Mouse (Mus musculus) layer of hippocampus, adult 8-10 months (tissue): Measurements from ENCODE around the gene Syde1. TPM values are rescaled to one million over a fixed set of nuclear protein-coding genes. Genes with fewer than 3 reads are reported as not detected.

ENCODE experiments used
- DNase-seq, 2 experiments: peaks; one replicate each; pipeline ENCODE4 v3.0.0; 2022; ENCODE audit warnings: low spot score in 2 of 2
- total RNA-seq, 4 experiments: library from RNA; stranded (reverse); gene quantifications; 2 replicates each; pipeline ENCODE4 v1.2.4; 2022

Syde1 gene
- total RNA-seq, 4 experiments from 2014 or later, result 6.7 to 9.4 (median 8.4) TPM

GRCm38 (mm10) chr10:78576435-78577184, 15.2 kb downstream of the Syde1 start:
- DNase-seq, result no peak

- DNase-seq, result peak; percentile 34 to 57
Measured at GRCm38 (mm10) chr10:78575690-78576089, 16.1 kb downstream of the Syde1 start.

GRCm38 (mm10) chr10:78575105-78575632, 16.6 kb downstream of the Syde1 start:
- no peak for DNase-seq

GRCm38 (mm10) chr10:78574250-78575104, 17.3 kb downstream of the Syde1 start, which contains the start of gene Ilvbl:
Ilvbl (plus strand) TSS chr10:78574346.
- DNase-seq, result peak; percentile 90 to 94

DNA sequence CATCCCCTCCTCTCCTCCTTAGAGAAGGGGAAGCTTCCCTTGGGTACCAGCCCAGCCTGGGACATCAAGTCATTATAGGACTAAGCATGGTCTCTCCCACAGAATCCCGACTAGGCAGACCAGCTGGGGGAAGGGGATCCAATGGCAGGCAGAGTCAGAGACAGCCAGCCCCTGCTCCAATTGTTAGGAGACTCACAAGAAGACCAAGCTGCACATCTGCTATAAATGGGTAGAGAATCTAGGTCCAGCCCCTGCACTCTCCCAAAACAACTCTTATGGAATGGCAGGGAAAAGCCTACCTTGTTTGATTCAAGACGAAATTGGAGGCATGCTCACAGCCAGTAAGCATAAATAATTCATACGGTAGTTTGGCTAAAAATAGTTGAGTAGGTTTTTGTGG, 18.5 kb downstream of the Syde1 start:
- no peak for DNase-seq

DNA sequence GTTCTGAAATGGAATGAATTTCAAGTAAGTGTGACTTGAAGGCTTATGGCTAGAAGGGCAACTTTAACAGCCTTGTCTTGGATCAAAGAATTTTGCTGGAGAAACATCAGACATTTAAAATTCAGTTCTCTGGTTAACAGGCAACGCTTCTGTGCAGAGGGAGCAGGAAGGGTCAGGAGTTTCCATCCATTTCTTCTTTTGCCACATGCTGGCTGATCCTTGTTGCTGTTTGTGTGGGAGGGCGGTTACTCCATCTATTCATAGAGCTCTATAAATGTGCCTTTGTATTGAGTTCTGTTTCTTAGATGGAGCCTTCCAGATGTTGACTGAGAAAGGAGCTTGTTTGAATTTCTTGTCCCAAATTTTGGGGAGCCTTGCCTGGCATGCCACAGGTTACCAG, 20.9 kb downstream of the Syde1 start:
- DNase-seq, result no peak

- no peak for DNase-seq
Measured at GRCm38 (mm10) chr10:78570416-78570815, 21.3 kb downstream of the Syde1 start.

DNA sequence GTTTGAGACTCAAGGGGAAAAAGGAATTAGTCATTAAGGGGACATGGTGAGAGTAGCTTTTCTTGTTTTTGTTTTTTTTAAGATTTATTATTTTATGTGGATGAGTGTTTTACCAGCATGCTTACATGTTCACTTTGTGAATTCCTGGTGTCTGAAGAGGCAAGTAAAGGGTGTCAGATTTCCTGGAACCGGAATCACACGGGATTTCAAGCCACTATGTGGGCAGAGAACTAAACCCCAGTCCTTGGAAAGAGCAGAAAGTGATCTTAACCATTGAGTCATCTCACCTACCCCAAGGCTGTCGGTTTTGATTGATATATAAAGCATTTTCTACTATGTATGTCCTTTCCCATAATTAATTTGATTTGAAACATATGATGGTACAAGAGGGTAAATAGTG, 22.1 kb downstream of the Syde1 start:
- DNase-seq, result no peak

DNA sequence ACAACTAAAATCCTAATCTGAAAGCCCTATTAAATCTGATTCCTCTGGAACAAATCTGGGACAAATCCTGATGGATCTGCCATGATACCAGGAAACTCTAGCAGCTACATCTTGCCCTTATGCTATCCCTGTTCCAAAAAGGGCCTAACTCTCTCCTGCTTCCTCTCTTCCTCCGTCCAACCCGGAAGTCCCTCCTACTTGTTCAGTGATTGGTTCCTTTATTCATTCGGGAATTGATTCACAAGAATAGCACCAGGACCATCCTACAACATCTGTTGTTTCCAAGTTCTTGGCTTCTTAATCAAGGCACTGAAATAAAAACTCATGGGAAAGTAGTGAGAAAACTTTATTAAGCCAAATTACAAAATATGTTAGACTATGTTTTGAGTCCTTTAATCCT, 22.6 kb downstream of the Syde1 start:
- no peak for DNase-seq

GRCm38 (mm10) chr10:78565070-78565469, 26.7 kb downstream of the Syde1 start:
- DNase-seq, result no peak

GRCm38 (mm10) chr10:78540943-78541342, 50.8 kb downstream of the Syde1 start:
- peak in 1 of 2 experiments; percentile 4 for DNase-seq

Other genes starting within 250 kb of the Syde1 start
- gene Agpat3, start 239.5 kb downstream of the Syde1 start, total RNA-seq, result 100 to 1,000 TPM; 201 to 224 (median 209) TPM
- gene Rrp1, start 178.9 kb downstream of the Syde1 start, total RNA-seq, result 100 to 1,000 TPM; 323 to 359 (median 334) TPM
- gene Cstb, start 166.3 kb downstream of the Syde1 start, total RNA-seq, result 10 to 100 TPM; 28.4 to 47.8 (median 36.8) TPM
- gene Pdxk, start 127.0 kb downstream of the Syde1 start, total RNA-seq, result 100 to 1,000 TPM in 2 of 4 experiments, 10 to 100 TPM in 2; 94.9 to 110 (median 101) TPM
- gene Olfr1358, start 74.5 kb downstream of the Syde1 start, total RNA-seq, result not detected
- 10 to 100 TPM; 21.3 to 41.5 (median 31.6) TPM for gene Ilvbl, start 17.6 kb downstream of the Syde1 start, total RNA-seq
- not detected for gene Olfr1357, start 26.1 kb upstream of the Syde1 start, total RNA-seq
- not detected for gene Casp14, start 126.3 kb upstream of the Syde1 start, total RNA-seq
- gene Ccdc105, start 161.1 kb upstream of the Syde1 start, total RNA-seq, result under 1 TPM; 0.29 to 0.75 (median 0.45) TPM
- gene Slc1a6, start 188.5 kb upstream of the Syde1 start, total RNA-seq, result 10 to 100 TPM; 11.2 to 13.6 (median 12.6) TPM